Mouse (Mus musculus): ENCODE data around the gene Srd5a1. TPM values are rescaled to one million over a fixed set of nuclear protein-coding genes. Genes with fewer than 3 reads are reported as not detected.
"Not testable (repeated sequence)": the region's sequence is repeated elsewhere in the genome, so short reads cannot be mapped to it uniquely, and the experiment has no call there.

The Srd5a1 gene
- polyA plus RNA-seq, 1 experiment from 2014 or later: 8.2 TPM

DNA sequence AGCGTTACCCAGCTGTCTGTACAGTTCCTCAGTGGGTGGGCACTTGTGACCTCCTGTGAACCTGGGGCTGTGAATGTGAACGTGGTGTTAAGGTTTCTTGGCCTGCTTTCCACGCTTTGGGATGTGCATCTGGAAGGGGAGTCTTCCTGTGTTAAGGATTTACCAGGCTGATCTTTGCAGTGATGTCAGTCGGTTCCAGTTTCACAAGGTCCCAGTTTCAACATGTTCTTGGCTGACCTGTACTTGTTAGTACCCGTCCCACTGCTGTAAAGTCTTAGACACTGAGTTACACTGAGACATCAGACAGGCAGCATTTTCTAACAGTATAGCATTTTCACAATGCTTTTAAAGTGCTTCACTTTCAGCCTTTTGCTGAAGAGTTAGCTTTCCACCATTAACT is 12.6 kb upstream of the Srd5a1 start:
- H3K4me1 ChIP-seq: no peaks in the 10 kb centered on the region
- no peaks in the 10 kb centered on the region for H3K27me3 ChIP-seq (replicated peaks)
- H3K27ac ChIP-seq (replicated peaks): no peak overlapping the region
- peaks cover 94% of the 10 kb centered on the region for H3K36me3 ChIP-seq
- H3K9ac ChIP-seq: no peak overlapping the region
- no peak overlapping the region for H3K4me2 ChIP-seq
- no peak overlapping the region for H3K4me3 ChIP-seq
- WGBS: 82% methylated on average over 5 of the region's 5 CpGs
- no peak for ATAC-seq (ENCODE audit: extremely low read depth, insufficient number of reproducible peaks, low FRiP score, low TSS enrichment)
- no peaks in the 10 kb centered on the region for H3K9me3 ChIP-seq

- WGBS: 66% methylated on average over 6 of the region's 6 CpGs
- Histone ChIP-seq H3K27ac (replicated peaks) (no peak overlapping the region), H3K4me3 (no peak overlapping the region)
Measured at GRCm38 (mm10) chr13:69616716-69617115, 5.5 kb upstream of the Srd5a1 start.

GRCm38 (mm10) chr13:69612175-69612544 is 918 bp upstream of the Srd5a1 start:
- peak overlapping the region; percentile 88 for H3K4me2 ChIP-seq
- H3K9me3 ChIP-seq: no peaks in the 10 kb centered on the region
- ATAC-seq (ENCODE audit: extremely low read depth, insufficient number of reproducible peaks, low FRiP score, low TSS enrichment): no peak
- peaks cover 39% of the 10 kb centered on the region for H3K36me3 ChIP-seq
- H3K27ac ChIP-seq (replicated peaks): peak overlapping the region; percentile 42; the same call in 1 of the 2 replicates
- peak overlapping the region; percentile 87 for H3K9ac ChIP-seq
- H3K4me1 ChIP-seq: peaks cover 25% of the 10 kb centered on the region
- WGBS: under 1% methylated on average over 24 of the region's 24 CpGs
- H3K27me3 ChIP-seq (replicated peaks): peaks cover 12% of the 10 kb centered on the region
- H3K4me3 ChIP-seq: peak overlapping the region; percentile 88

More at GRCm38 (mm10) chr13:69616716-69617115, 5.5 kb upstream of the Srd5a1 start:
- Histone ChIP-seq H3K4me1 (peaks cover 9% of the 10 kb centered on the region), H3K9ac (no peak overlapping the region), H3K9me3 (no peaks in the 10 kb centered on the region), H3K4me2 (no peak overlapping the region), H3K36me3 (peaks cover 81% of the 10 kb centered on the region), H3K27me3 (replicated peaks) (no peaks in the 10 kb centered on the region)
- no peak for ATAC-seq (ENCODE audit: extremely low read depth, insufficient number of reproducible peaks, low FRiP score, low TSS enrichment)

DNA sequence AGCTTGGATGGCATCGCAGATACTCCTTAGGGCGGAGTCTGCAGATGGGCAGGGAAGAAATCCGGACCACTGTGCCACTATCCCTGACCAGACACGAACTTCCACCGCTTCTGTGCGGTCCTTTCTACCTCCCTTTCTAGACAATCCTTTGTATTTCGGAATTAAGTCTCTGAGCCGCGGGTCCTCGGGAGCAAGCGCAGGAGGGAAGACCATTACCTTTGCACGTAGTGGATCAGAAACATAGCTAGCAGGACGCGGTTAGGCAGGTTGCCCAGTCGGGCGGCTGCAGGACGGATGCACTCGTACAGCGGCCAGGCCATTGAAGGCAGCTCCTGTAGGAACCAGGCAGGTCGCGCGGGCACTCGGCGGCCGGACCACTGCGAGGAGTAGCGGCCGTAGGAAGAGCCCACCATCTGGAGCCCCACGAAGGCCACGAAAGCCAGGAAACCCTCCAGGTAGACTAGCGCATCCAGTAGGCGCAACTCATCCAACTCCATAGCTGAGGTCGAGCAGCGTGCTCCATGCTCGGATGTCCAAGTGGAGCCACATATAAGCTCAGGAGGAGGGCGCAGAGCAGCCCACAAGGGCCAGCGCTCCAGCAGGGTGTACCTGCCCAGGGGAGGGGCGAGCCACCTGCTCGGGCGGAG is 368 bp downstream of the Srd5a1 start:
- under 1% methylated on average over 40 of the region's 40 CpGs for WGBS
- 0 out of 2 replicates have a peak, but pooled peaks have one; percentile 1 for ATAC-seq (ENCODE audit: extremely low read depth, insufficient number of reproducible peaks, low FRiP score, low TSS enrichment)

DNA sequence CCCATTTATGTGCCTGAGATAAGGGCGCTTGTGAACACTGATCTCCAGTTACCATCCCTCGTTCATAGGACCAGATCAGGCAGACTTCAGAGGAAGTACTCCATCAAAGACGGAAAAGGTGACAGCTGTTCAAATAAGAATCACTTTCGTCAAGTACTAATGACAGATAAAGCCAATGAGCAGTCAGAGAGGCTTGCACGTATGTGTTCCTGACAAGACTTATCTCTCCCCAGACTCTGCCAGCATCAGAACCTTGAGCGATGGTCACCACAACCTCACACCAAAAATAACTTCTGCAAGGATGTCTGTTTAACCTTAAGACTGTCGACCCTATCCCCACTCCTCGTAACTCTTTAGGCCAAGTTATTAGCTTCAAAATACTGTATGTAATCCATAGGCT is 2.5 kb downstream of the Srd5a1 start:
- Histone ChIP-seq H3K4me1 (peaks cover 25% of the 10 kb centered on the region), H3K4me2 (no peak overlapping the region), H3K27ac (replicated peaks) (no peak overlapping the region), H3K4me3 (no peak overlapping the region), H3K27me3 (replicated peaks) (peaks cover 12% of the 10 kb centered on the region), H3K9me3 (no peaks in the 10 kb centered on the region), H3K9ac (no peak overlapping the region), H3K36me3 (peaks cover 6% of the 10 kb centered on the region)
- WGBS: 18% methylated on average over 8 of the region's 8 CpGs
- no peak for ATAC-seq (ENCODE audit: extremely low read depth, insufficient number of reproducible peaks, low FRiP score, low TSS enrichment)

More for the DNA sequence above, 368 bp downstream of the Srd5a1 start:
- Histone ChIP-seq H3K36me3 (peaks cover 26% of the 10 kb centered on the region), H3K9me3 (no peaks in the 10 kb centered on the region), H3K27me3 (replicated peaks) (peaks cover 12% of the 10 kb centered on the region), H3K27ac (replicated peaks) (no peak overlapping the region), H3K4me1 (peaks cover 25% of the 10 kb centered on the region), H3K4me2 (peak overlapping the region; percentile 88), H3K9ac (peak overlapping the region; percentile 77), H3K4me3 (peak overlapping the region; percentile 88)

DNA sequence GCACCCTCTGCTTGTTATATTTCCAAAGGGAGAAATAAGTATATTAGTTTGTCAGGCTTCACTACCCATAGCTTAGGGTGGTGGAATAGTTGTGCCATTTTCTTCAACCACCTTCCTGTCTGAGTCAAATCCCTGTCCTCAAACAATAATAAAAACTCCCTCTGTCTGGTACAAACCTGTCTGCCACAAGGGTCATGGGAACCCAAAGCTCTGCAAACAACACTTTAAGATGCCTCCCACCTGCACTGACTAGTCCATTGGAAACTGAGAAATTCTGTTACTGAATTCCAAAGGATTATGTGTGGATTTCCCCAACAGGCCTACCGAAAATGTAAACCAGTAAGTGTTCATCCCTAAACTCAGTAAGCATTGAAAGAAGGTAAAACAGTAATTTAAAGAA is 6.6 kb downstream of the Srd5a1 start:
- peaks cover 11% of the 10 kb centered on the region for H3K4me1 ChIP-seq
- no peak overlapping the region for H3K9ac ChIP-seq
- no peak overlapping the region for H3K4me2 ChIP-seq
- WGBS: 84% methylated on average over 1 of the region's 1 CpGs
- no peaks in the 10 kb centered on the region for H3K36me3 ChIP-seq
- no peak for ATAC-seq (ENCODE audit: extremely low read depth, insufficient number of reproducible peaks, low FRiP score, low TSS enrichment)
- no peak overlapping the region for H3K4me3 ChIP-seq
- H3K9me3 ChIP-seq: no peaks in the 10 kb centered on the region
- peaks cover 7% of the 10 kb centered on the region for H3K27me3 ChIP-seq (replicated peaks)
- H3K27ac ChIP-seq (replicated peaks): no peak overlapping the region

GRCm38 (mm10) chr13:69601321-69601720 is 9.9 kb downstream of the Srd5a1 start:
- no peak overlapping the region for H3K4me3 ChIP-seq
- H3K9ac ChIP-seq: no peak overlapping the region
- H3K36me3 ChIP-seq: no peaks in the 10 kb centered on the region
- H3K27me3 ChIP-seq (replicated peaks): no peaks in the 10 kb centered on the region
- H3K27ac ChIP-seq (replicated peaks): no peak overlapping the region
- WGBS: 78% methylated on average over 5 of the region's 5 CpGs
- H3K4me1 ChIP-seq: no peaks in the 10 kb centered on the region
- no peak for ATAC-seq (ENCODE audit: extremely low read depth, insufficient number of reproducible peaks, low FRiP score, low TSS enrichment)
- H3K9me3 ChIP-seq: no peaks in the 10 kb centered on the region
- H3K4me2 ChIP-seq: no peak overlapping the region

GRCm38 (mm10) chr13:69600863-69601262 is 10.4 kb downstream of the Srd5a1 start:
- H3K9me3 ChIP-seq; H3K4me1 ChIP-seq; H3K27me3 ChIP-seq (replicated peaks); H3K36me3 ChIP-seq; H3K4me2 ChIP-seq; ATAC-seq (ENCODE audit: extremely low read depth, insufficient number of reproducible peaks, low FRiP score, low TSS enrichment); H3K9ac ChIP-seq; H3K27ac ChIP-seq (replicated peaks); H3K4me3 ChIP-seq: not testable (repeated sequence)
- 86% methylated on average over 5 of the region's 5 CpGs for whole genome bisulfite sequencing

- no peak overlapping the region for H3K9ac ChIP-seq
- no peak for ATAC-seq (ENCODE audit: extremely low read depth, insufficient number of reproducible peaks, low FRiP score, low TSS enrichment)
- no peak overlapping the region for H3K4me2 ChIP-seq
- H3K9me3 ChIP-seq: no peaks in the 10 kb centered on the region
- H3K4me3 ChIP-seq: no peak overlapping the region
- H3K27me3 ChIP-seq (replicated peaks): no peaks in the 10 kb centered on the region
- H3K27ac ChIP-seq (replicated peaks): no peak overlapping the region
- no peaks in the 10 kb centered on the region for H3K36me3 ChIP-seq
- 83% methylated on average over 10 of the region's 10 CpGs for WGBS
- no peaks in the 10 kb centered on the region for H3K4me1 ChIP-seq
Measured at GRCm38 (mm10) chr13:69598867-69599266, 12.4 kb downstream of the Srd5a1 start.

GRCm38 (mm10) chr13:69596515-69596914 is 14.7 kb downstream of the Srd5a1 start:
- H3K36me3 ChIP-seq: no peaks in the 10 kb centered on the region
- ATAC-seq (ENCODE audit: extremely low read depth, insufficient number of reproducible peaks, low FRiP score, low TSS enrichment): no peak
- no peaks in the 10 kb centered on the region for H3K9me3 ChIP-seq
- H3K4me1 ChIP-seq: no peaks in the 10 kb centered on the region
- no peak overlapping the region for H3K4me3 ChIP-seq
- no peak overlapping the region for H3K27ac ChIP-seq (replicated peaks)
- WGBS: 77% methylated on average over 2 of the region's 2 CpGs
- no peaks in the 10 kb centered on the region for H3K27me3 ChIP-seq (replicated peaks)
- H3K9ac ChIP-seq: no peak overlapping the region
- H3K4me2 ChIP-seq: no peak overlapping the region

DNA sequence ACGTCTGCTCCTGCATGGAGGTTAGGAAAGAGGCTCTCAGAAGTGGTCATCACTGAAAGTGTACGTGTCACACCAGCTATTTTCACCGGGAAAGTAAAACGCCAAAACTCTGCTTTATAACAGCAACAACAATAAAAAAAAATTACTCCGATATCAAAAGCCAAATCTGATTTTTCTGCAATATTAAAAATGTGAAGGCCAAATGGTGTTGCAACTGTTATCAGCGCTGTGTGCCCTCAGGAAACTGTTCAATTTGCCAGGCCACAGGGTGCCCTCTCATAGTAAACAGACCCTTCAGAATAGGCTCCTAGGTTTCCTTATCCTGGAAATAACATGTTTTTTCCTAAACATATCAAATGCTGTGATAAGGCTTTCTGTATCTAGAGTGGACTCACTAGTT is 15.3 kb downstream of the Srd5a1 start:
- ATAC-seq (ENCODE audit: extremely low read depth, insufficient number of reproducible peaks, low FRiP score, low TSS enrichment): no peak
- no peak overlapping the region for H3K9ac ChIP-seq
- no peak overlapping the region for H3K27ac ChIP-seq (replicated peaks)
- WGBS: 79% methylated on average over 6 of the region's 6 CpGs
- no peaks in the 10 kb centered on the region for H3K36me3 ChIP-seq
- no peak overlapping the region for H3K4me3 ChIP-seq
- no peaks in the 10 kb centered on the region for H3K9me3 ChIP-seq
- no peaks in the 10 kb centered on the region for H3K27me3 ChIP-seq (replicated peaks)
- no peaks in the 10 kb centered on the region for H3K4me1 ChIP-seq
- no peak overlapping the region for H3K4me2 ChIP-seq

DNA sequence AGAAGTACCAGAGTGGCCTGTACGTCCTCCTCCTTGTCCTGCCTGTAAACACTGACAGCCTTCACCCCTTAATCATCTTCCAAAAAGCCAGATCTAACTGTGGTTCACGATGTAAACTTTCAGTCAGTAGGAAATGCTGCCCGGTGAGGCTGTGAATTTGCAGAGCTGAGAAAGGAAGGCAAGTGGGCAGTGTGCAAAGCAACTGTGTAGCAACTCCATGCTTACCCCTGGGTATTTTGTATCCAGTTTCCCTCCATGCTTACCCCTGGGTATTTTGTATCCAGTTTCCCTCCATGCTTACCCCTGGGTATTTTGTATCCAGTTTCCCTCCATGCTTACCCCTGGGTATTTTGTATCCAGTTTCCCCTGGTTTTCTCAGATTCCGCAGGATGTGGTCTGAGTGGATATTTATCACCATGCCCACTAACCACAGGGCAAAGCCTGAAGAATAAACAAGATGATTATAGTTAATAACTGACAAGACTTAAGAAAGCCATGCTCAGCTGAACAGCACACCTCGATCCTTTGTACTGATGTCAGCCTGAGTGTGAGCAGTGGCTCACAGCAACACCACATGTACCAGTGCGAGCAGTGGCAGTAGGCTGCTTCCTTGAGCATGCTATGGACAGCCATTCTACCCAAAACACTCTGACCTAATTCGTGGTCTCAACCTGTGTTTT is 16.5 kb downstream of the Srd5a1 start:
- ATAC-seq (ENCODE audit: extremely low read depth, insufficient number of reproducible peaks, low FRiP score, low TSS enrichment): no peak
- WGBS: 75% methylated on average over 7 of the region's 7 CpGs

More for the DNA sequence above, 16.5 kb downstream of the Srd5a1 start:
- no peaks in the 10 kb centered on the region for H3K36me3 ChIP-seq
- no peak overlapping the region for H3K27ac ChIP-seq (replicated peaks)
- H3K9ac ChIP-seq: no peak overlapping the region
- no peak overlapping the region for H3K4me3 ChIP-seq
- no peak overlapping the region for H3K4me2 ChIP-seq
- H3K27me3 ChIP-seq (replicated peaks): no peaks in the 10 kb centered on the region
- H3K4me1 ChIP-seq: no peaks in the 10 kb centered on the region
- H3K9me3 ChIP-seq: no peaks in the 10 kb centered on the region

Data from heart, embryonic 13.5 days (tissue).